Mouse (Mus musculus): ENCODE data around the gene Slc47a2.

GRCm38 (mm10) chr11:61297326-61297725 is 45.3 kb downstream of the Slc47a2 start:
- TF ChIP-seq CTCF (IDR thresholded peaks at IDR 0.05; ENCODE audit: low read depth, low read length) (no peak), POLR2A (IDR thresholded peaks at IDR 0.05; ENCODE audit: extremely low read depth, insufficient read depth, low read length) (no peak)
